Mouse (Mus musculus) bone marrow macrophage, adult 2 months (primary cell): ENCODE results near the gene Gk2.

Source experiments
- CTCF ChIP-seq: IDR thresholded peaks from 2 replicates; pipeline ENCODE4 v1.5.1; 2012; ENCODE audit warnings: low read depth, mild to moderate bottlenecking, low read length, moderate library complexity
- POLR2A ChIP-seq: IDR thresholded peaks from 2 replicates; pipeline ENCODE4 v1.6.1; 2012; ENCODE audit warnings: mild to moderate bottlenecking, low read depth, low read length, borderline replicate concordance

DNA sequence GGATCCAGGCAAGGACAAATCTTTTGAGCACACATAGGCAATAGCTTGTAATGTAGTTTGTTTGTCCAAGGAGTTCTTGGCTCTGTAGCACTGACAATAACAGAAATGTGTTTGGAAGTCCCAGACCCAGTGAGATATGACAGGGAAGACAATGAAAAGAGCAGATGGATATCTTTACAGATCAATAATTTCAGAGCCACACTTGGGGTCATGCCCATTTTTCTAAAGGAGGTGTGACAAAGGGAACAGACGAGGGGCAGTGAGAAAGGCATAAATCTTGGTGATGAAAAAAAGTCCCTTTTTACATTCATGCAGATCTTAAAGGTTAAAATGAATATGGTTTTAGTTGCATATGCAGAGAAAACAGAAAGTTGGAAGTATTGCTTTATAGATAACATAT is 12.6 kb downstream of the Gk2 start:
- TF ChIP-seq CTCF: no peak
- no peak for TF ChIP-seq POLR2A
